ENCODE assay signal across 8 mouse cellular contexts in genomic region chr15:78744206-78744605, GRCm38 (mm10). TPM values are rescaled to one million over a fixed set of nuclear protein-coding genes. Genes with fewer than 3 reads are reported as not detected.
DNase-seq lines count a peak whose midpoint lies in the region; ATAC-seq and TF ChIP-seq lines count a peak whose summit lies in the region.

No protein-coding gene starts in this region.

- no peak for ATAC-seq in intestine, postnatal 0 days
- no peak for ATAC-seq in intestine, embryonic 16.5 days
- peak; percentile 63 for ATAC-seq in hindbrain, postnatal 0 days
- ATAC-seq in midbrain, embryonic 16.5 days = peak; percentile 41

- no peak overlapping the region for H3K9ac ChIP-seq in intestine, postnatal 0 days (ENCODE audit: low read depth, low read length)
- no peak overlapping the region for H3K9ac ChIP-seq in intestine, embryonic 16.5 days (ENCODE audit: low read depth, low read length)
- no peak overlapping the region for H3K9ac ChIP-seq in hindbrain, postnatal 0 days (replicated peaks; ENCODE audit: low read length)
- H3K9ac ChIP-seq in midbrain, embryonic 16.5 days (ENCODE audit: low read depth, low read length) = no peak overlapping the region

- no peak overlapping the region for H3K4me3 ChIP-seq in intestine, postnatal 0 days (ENCODE audit: low read depth, low read length)
- H3K4me3 ChIP-seq in intestine, embryonic 16.5 days (ENCODE audit: low read length) = no peak overlapping the region
- no peak overlapping the region for H3K4me3 ChIP-seq in hindbrain, postnatal 0 days (ENCODE audit: low read length)
- H3K4me3 ChIP-seq in midbrain, embryonic 16.5 days (ENCODE audit: low read depth, low read length) = no peak overlapping the region
- no peak overlapping the region for H3K4me3 ChIP-seq in spleen, adult 2 months (ENCODE audit: extremely low read depth, insufficient read depth, insufficient read length)

- H3K36me3 ChIP-seq in intestine, postnatal 0 days (ENCODE audit: control insufficient read depth, insufficient read depth) = no peaks in the 10 kb centered on the region
- no peaks in the 10 kb centered on the region for H3K36me3 ChIP-seq in intestine, embryonic 16.5 days (ENCODE audit: control insufficient read depth, insufficient read depth, low read length)
- H3K36me3 ChIP-seq in hindbrain, postnatal 0 days (ENCODE audit: insufficient read depth, low read length) = no peaks in the 10 kb centered on the region
- H3K36me3 ChIP-seq in midbrain, embryonic 16.5 days (ENCODE audit: control insufficient read depth, insufficient read depth, low read length) = no peaks in the 10 kb centered on the region
- H3K36me3 ChIP-seq in spleen, adult 2 months (ENCODE audit: control insufficient read depth, insufficient read depth, low read length) = no peaks in the 10 kb centered on the region

- TF ChIP-seq POLR2A in spleen, adult 2 months (IDR thresholded peaks at IDR 0.05; ENCODE audit: low read depth, low read length) = no peak

- H3K4me2 ChIP-seq in intestine, postnatal 0 days (replicated peaks; ENCODE audit: low read depth) = no peak overlapping the region
- H3K4me2 ChIP-seq in intestine, embryonic 16.5 days (ENCODE audit: low read depth, low read length) = no peak overlapping the region
- H3K4me2 ChIP-seq in hindbrain, postnatal 0 days (ENCODE audit: low read depth, low read length) = no peak overlapping the region
- no peak overlapping the region for H3K4me2 ChIP-seq in midbrain, embryonic 16.5 days (ENCODE audit: low read length)

- H3K27ac ChIP-seq in intestine, postnatal 0 days (ENCODE audit: low read depth, low read length) = no peak overlapping the region
- no peak overlapping the region for H3K27ac ChIP-seq in intestine, embryonic 16.5 days (ENCODE audit: low read length)
- no peak overlapping the region for H3K27ac ChIP-seq in hindbrain, postnatal 0 days
- no peak overlapping the region for H3K27ac ChIP-seq in midbrain, embryonic 16.5 days (ENCODE audit: low read length)
- no peak overlapping the region for H3K27ac ChIP-seq in spleen, adult 2 months (ENCODE audit: insufficient read depth, low read length)

- peak; percentile 97 for TF ChIP-seq CTCF in intestine, postnatal 0 days (IDR thresholded peaks at IDR 0.05; ENCODE audit: low read depth)
- TF ChIP-seq CTCF in hindbrain, postnatal 0 days (IDR thresholded peaks at IDR 0.05; ENCODE audit: low read depth) = peak; percentile 100
- TF ChIP-seq CTCF in spleen, adult 2 months (IDR thresholded peaks at IDR 0.05; ENCODE audit: extremely low read depth, insufficient read depth, insufficient read length, insufficient replicate concordance) = peak; percentile 97

- WGBS in intestine, postnatal 0 days = 5% methylated on average over 5 of the region's 5 CpGs
- WGBS in intestine, embryonic 16.5 days = 5% methylated on average over 5 of the region's 5 CpGs
- WGBS in hindbrain, postnatal 0 days = 4% methylated on average over 5 of the region's 5 CpGs
- WGBS in midbrain, embryonic 16.5 days = 5% methylated on average over 5 of the region's 5 CpGs
- WGBS in spleen, adult 2 months = 5% methylated on average over 5 of the region's 5 CpGs

- H3K9me3 ChIP-seq in intestine, postnatal 0 days (ENCODE audit: control insufficient read depth) = no peaks in the 10 kb centered on the region
- H3K9me3 ChIP-seq in intestine, embryonic 16.5 days (ENCODE audit: control insufficient read depth, low read length) = no peaks in the 10 kb centered on the region
- H3K9me3 ChIP-seq in hindbrain, postnatal 0 days (ENCODE audit: low read length) = no peaks in the 10 kb centered on the region
- H3K9me3 ChIP-seq in midbrain, embryonic 16.5 days (replicated peaks; ENCODE audit: control insufficient read depth, low read length, poor library complexity, severe bottlenecking) = no peaks in the 10 kb centered on the region

- no peaks in the 10 kb centered on the region for H3K4me1 ChIP-seq in intestine, postnatal 0 days (replicated peaks; ENCODE audit: control insufficient read depth, insufficient read depth, low read length)
- H3K4me1 ChIP-seq in intestine, embryonic 16.5 days (ENCODE audit: control insufficient read depth, insufficient read depth, low read length) = no peaks in the 10 kb centered on the region
- H3K4me1 ChIP-seq in hindbrain, postnatal 0 days (ENCODE audit: insufficient read depth, low read length) = no peaks in the 10 kb centered on the region; the same call in 1 of the 2 replicates
- no peaks in the 10 kb centered on the region for H3K4me1 ChIP-seq in midbrain, embryonic 16.5 days (ENCODE audit: control insufficient read depth, insufficient read depth, low read length)
- no peaks in the 10 kb centered on the region for H3K4me1 ChIP-seq in spleen, adult 2 months (ENCODE audit: control insufficient read depth, insufficient read depth, insufficient read length)

- peak; percentile 37 for DNase-seq in cerebellum, adult 9-10 months
- DNase-seq in frontal cortex, adult 2 months (ENCODE audit: extremely low spot score in 1 of 2, low spot score in 1 of 2) = peak; percentile 54 to 94
- DNase-seq in hindbrain, postnatal 0 days (ENCODE audit: low spot score) = peak; percentile 91
- DNase-seq in left cerebral cortex, postnatal 36 days (ENCODE audit: low spot score in 2 of 2) = peak; percentile 72 to 82
- DNase-seq in spleen, adult 2 months (ENCODE audit: low read depth in 1 of 2, low spot score in 2 of 2) = peak; percentile 32 to 62

- H3K27me3 ChIP-seq in intestine, postnatal 0 days (replicated peaks; ENCODE audit: control insufficient read depth, insufficient read depth, low read length) = no peaks in the 10 kb centered on the region
- no peaks in the 10 kb centered on the region for H3K27me3 ChIP-seq in intestine, embryonic 16.5 days (replicated peaks; ENCODE audit: control insufficient read depth, insufficient read depth, low read length)
- no peaks in the 10 kb centered on the region for H3K27me3 ChIP-seq in hindbrain, postnatal 0 days (ENCODE audit: insufficient read depth, low read length)
- H3K27me3 ChIP-seq in midbrain, embryonic 16.5 days (ENCODE audit: control insufficient read depth, insufficient read depth, low read depth, low read length) = no peaks in the 10 kb centered on the region
- no peaks in the 10 kb centered on the region for H3K27me3 ChIP-seq in spleen, adult 2 months (ENCODE audit: control insufficient read depth, insufficient read depth, low read length)

- intact Hi-C loops in left cerebral cortex, postnatal 36 days (cut with DNase I) = loop anchor here (1.0 to 10.0 kb wide), 3 partner anchors 120 to 299 kb away; no protein-coding TSS in a partner anchor

RNA-seq across cellular contexts. Expression of gene Elfn2, which starts 25.6 kb away (rescaled TPM):
- polyA plus RNA-seq in intestine, postnatal 0 days (2015; fragmentation: Nextera tagmentation; extraction: Ambion mirVana) = 0.10 and 0.17 TPM in 2 replicates
- polyA plus RNA-seq in intestine, embryonic 16.5 days (2015; fragmentation: Nextera tagmentation; extraction: Ambion mirVana) = 0.06 and 0.13 TPM in 2 replicates
- polyA plus RNA-seq in frontal cortex, adult 2 months (2012; rRNA removed) = 64.9 and 68.2 TPM in 2 replicates
- 40.9 and 43.1 TPM in 2 replicates for total RNA-seq in hindbrain, postnatal 0 days (2014; rRNA removed)
- polyA plus RNA-seq in hindbrain, postnatal 0 days (2015; fragmentation: Nextera tagmentation; extraction: Ambion mirVana) = 8.4 and 9.1 TPM in 2 replicates
- total RNA-seq in left cerebral cortex, postnatal 36 days (2021) = 100 to 1,000 TPM; 130 to 159 TPM
- 9.6 and 12.6 TPM in 2 replicates for polyA plus RNA-seq in midbrain, embryonic 16.5 days (2015; fragmentation: Nextera tagmentation; extraction: Ambion mirVana)
- 0.20 and 0.29 TPM in 2 replicates for polyA plus RNA-seq in spleen, adult 2 months (2012; rRNA removed)

RNA-seq across cellular contexts. Expression of gene Mfng, which starts 29.1 kb away (rescaled TPM):
- polyA plus RNA-seq in intestine, postnatal 0 days (2015; fragmentation: Nextera tagmentation; extraction: Ambion mirVana) = 7.2 and 7.6 TPM in 2 replicates
- polyA plus RNA-seq in intestine, embryonic 16.5 days (2015; fragmentation: Nextera tagmentation; extraction: Ambion mirVana) = 17.2 and 18.2 TPM in 2 replicates
- polyA plus RNA-seq in frontal cortex, adult 2 months (2012; rRNA removed) = 7.0 and 7.2 TPM in 2 replicates
- total RNA-seq in hindbrain, postnatal 0 days (2014; rRNA removed) = 12.7 and 15.2 TPM in 2 replicates
- polyA plus RNA-seq in hindbrain, postnatal 0 days (2015; fragmentation: Nextera tagmentation; extraction: Ambion mirVana) = 16.6 and 17.9 TPM in 2 replicates
- total RNA-seq in left cerebral cortex, postnatal 36 days (2021) = 1 to 10 TPM; 4.9 to 6.0 TPM
- polyA plus RNA-seq in midbrain, embryonic 16.5 days (2015; fragmentation: Nextera tagmentation; extraction: Ambion mirVana) = 13.5 and 19.7 TPM in 2 replicates
- 66.0 and 78.6 TPM in 2 replicates for polyA plus RNA-seq in spleen, adult 2 months (2012; rRNA removed)

RNA-seq across cellular contexts. Expression of gene Card10, which starts 58.6 kb away (rescaled TPM):
- polyA plus RNA-seq in intestine, postnatal 0 days (2015; fragmentation: Nextera tagmentation; extraction: Ambion mirVana) = 3.2 and 3.9 TPM in 2 replicates
- 5.2 and 6.1 TPM in 2 replicates for polyA plus RNA-seq in intestine, embryonic 16.5 days (2015; fragmentation: Nextera tagmentation; extraction: Ambion mirVana)
- polyA plus RNA-seq in frontal cortex, adult 2 months (2012; rRNA removed) = 11.2 and 12.0 TPM in 2 replicates
- total RNA-seq in hindbrain, postnatal 0 days (2014; rRNA removed) = 0.94 and 1.4 TPM in 2 replicates
- 2.3 and 2.6 TPM in 2 replicates for polyA plus RNA-seq in hindbrain, postnatal 0 days (2015; fragmentation: Nextera tagmentation; extraction: Ambion mirVana)
- 1 to 10 TPM; 3.6 to 4.3 TPM for total RNA-seq in left cerebral cortex, postnatal 36 days (2021)
- polyA plus RNA-seq in midbrain, embryonic 16.5 days (2015; fragmentation: Nextera tagmentation; extraction: Ambion mirVana) = 1.8 and 2.2 TPM in 2 replicates
- 6.4 and 7.4 TPM in 2 replicates for polyA plus RNA-seq in spleen, adult 2 months (2012; rRNA removed)

Comparison
In these comparisons a context has a peak if more than half of its experiments do, and no peak if none do; other contexts are left out.
1. ATAC-seq: peak in hindbrain, postnatal 0 days (single experiment) and midbrain, embryonic 16.5 days (single experiment); none in intestine, postnatal 0 days (single experiment) and intestine, embryonic 16.5 days (single experiment).
2. DNase-seq: peak in every context shown above with its lines; median percentile 91 in hindbrain, postnatal 0 days; 77 in left cerebral cortex, postnatal 36 days; 74 in frontal cortex, adult 2 months; 47 in spleen, adult 2 months; 37 in cerebellum, adult 9-10 months.
3. Peak in every context shown above with its lines, with median percentiles within 50 percentile points of each other: CTCF ChIP-seq.